Mouse (Mus musculus) embryonic fibroblast, embryonic 13.5 days (primary cell): ENCODE data around the gene Asic4.

Experiments used
- CTCF ChIP-seq: IDR thresholded peaks from 2 replicates; pipeline ENCODE4 v1.5.1; 2011; ENCODE audit warnings: mild to moderate bottlenecking, control low read depth, low read length, moderate library complexity, borderline replicate concordance; ENCODE audit not compliant: insufficient read depth
- POLR2A ChIP-seq: IDR thresholded peaks from 2 replicates; pipeline ENCODE4 v1.6.1; 2011; ENCODE audit warnings: low read depth, mild to moderate bottlenecking, control low read depth, low read length, moderate library complexity

GRCm38 (mm10) chr1:75455433-75455832, 5.2 kb downstream of the Asic4 start:
- TF ChIP-seq CTCF (no peak), POLR2A (no peak)
